Mouse (Mus musculus) pancreas, adult 10 weeks (tissue): ENCODE data around the gene Cyp2c66. TPM values are rescaled to one million over a fixed set of nuclear protein-coding genes. Genes with fewer than 3 reads are reported as not detected.

Experiments used
- polyA plus RNA-seq: library from polyadenylated mRNA; stranded (reverse); fragments of 350-450 nt; fragmentation: Illumina TruSeq; extraction: RNeasy Lipid Tissue Mini Kit (QIAGEN cat#74804); gene quantifications from one replicate; pipeline ENCODE4 v1.2.3, GENCODE M21; 2015; ENCODE audit warnings: low read depth, low replicate concordance; ENCODE audit not compliant: insufficient read depth

Gene Cyp2c66
- polyA plus RNA-seq: not detected

GRCm38 (mm10) chr19:39113644-39114043 lies at the start of gene Cyp2c66:
Gene Cyp2c66, plus strand, starts transcription at chr19:39113898.

Other genes starting within 250 kb of the Cyp2c66 start
- gene Hells, start 183.0 kb upstream of the Cyp2c66 start, polyA plus RNA-seq: 0.31 TPM
- 0.41 TPM for gene Cyp2c55, start 106.9 kb upstream of the Cyp2c66 start, polyA plus RNA-seq
- not detected for gene Cyp2c65, start 52.9 kb upstream of the Cyp2c66 start, polyA plus RNA-seq
- gene Cyp2c29, start 155.5 kb downstream of the Cyp2c66 start, polyA plus RNA-seq: not detected